Mouse (Mus musculus): ENCODE measurements around the gene Tdrd3. TPM values are rescaled to one million over a fixed set of nuclear protein-coding genes. Genes with fewer than 3 reads are reported as not detected.

Gene Tdrd3
- 10 to 100 TPM; 25.6 to 26.9 TPM for total RNA-seq (2021)
- long read RNA-seq, experiment 1, full-length matches to known transcripts: 4 of 12 reads
- long read RNA-seq, experiment 1, partial matches to known transcripts: 0 of 12 reads
- long read RNA-seq, experiment 1, other reads (novel, unspliced or antisense): 8 of 12 reads
- long read RNA-seq, experiment 2, transcript Tdrd3-202 (14 exons, 2,657 nt): major isoform, 8 of 19 reads
- long read RNA-seq, experiment 2, partial matches to known transcripts: 0 of 19 reads
- long read RNA-seq, experiment 2, other reads (novel, unspliced or antisense): 10 of 19 reads

DNA sequence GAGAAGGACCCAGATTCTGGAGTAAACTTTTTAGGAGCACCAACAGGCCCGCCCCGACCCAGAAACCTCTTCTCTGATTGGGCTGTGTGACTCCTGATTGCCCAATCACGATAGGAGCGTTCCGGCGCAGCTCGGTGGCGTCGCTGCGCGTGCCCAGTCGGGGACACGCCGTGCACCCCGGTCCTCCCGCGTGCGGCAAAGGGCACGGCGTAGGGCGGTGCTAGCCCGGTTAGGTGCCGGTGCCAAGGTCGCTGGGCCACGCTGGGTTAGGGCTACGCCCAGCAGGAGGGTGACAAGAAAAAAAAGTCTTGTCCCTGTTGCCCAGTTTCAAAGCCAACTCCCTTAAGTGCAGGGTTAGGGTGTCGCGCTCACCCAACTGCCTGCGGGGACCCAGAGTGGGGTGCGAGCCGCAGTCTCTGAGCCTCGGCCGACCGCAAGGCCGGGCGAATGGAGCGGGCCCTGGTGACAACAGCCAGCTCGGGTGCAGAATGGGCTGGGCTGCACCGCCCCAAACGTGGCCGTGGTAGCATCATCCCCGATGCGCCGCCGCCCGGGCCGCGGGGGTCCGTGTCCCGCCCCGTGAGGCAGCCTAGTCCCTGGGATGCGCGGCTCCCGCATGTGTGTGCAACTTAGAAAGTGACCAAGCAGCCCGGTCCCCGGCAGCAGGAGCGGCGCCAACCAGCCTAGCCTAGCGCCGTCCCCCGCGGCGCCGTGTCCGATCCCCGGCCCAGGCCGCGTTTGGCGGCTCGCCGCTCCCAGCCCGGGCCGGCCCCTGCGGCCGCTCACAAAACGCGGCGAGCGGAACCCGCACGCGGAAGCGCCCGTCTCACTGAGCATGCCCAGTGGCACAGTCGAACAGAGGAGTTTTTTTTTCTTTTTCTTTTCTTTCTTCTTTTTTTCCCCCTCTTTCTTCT is at the start of gene Tdrd3:
Tdrd3 (plus strand) TSS at position 832 of the 914 bp plus-strand sequence.
- peak within 1 kb of the TSS; percentile 81 for H3K4me3 ChIP-seq
- H3K27ac ChIP-seq: peak within 1 kb of the TSS; percentile 99
- no peak; the same call in none of the 2 replicates for TF ChIP-seq CTCF (conservative IDR thresholded peaks at IDR 0.05)
- DNase-seq (ENCODE audit: low spot score in 2 of 2): peak; percentile 94 to 95

DNA sequence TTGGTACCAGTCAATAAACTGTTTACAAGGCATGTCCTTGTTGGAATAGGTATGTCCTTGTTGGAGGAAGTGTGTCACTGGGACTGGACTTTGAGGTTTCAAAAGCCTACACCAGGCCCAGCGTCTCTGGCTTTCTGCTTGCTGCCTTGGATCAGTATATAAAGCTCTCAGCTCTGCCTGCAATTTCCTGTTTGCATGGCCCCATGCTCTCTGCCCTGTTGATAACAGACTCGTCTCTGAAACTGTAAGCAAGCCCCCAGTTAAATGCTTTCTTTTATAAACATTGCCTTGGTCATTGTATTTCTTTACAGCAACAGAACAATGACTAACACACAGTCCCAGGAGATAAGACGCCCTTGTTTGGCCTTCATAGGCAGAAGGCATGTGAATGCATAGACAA is 49.3 kb upstream of the Tdrd3 start:
- TF ChIP-seq CTCF (conservative IDR thresholded peaks at IDR 0.05): no peak
- H3K4me3 ChIP-seq: no peak overlapping the region
- H3K27ac ChIP-seq: no peak overlapping the region
- no peak for DNase-seq (ENCODE audit: low spot score in 2 of 2)

DNA sequence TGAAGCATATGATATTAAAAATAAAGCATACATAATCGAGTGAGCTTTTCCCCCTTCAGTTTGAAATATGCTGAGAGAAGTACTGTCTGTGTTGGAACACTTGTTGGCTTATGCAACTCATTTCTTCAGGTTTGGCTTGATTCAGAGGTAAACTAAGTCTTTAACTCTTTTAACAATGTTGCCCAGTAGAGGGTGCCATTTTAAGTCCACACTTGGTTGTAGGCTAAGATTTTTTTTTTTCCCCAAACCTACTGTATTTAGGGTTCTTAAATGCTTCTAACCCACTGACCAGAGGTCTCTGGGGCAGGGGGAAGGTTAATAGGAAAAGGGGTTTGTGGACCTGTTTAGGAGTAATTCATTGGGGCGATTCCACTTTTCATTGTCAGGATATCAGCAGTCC is 33.4 kb upstream of the Tdrd3 start:
- no peak overlapping the region for H3K27ac ChIP-seq
- H3K4me3 ChIP-seq: no peak overlapping the region
- no peak for DNase-seq (ENCODE audit: low spot score in 2 of 2)
- peak; percentile 51 for TF ChIP-seq CTCF (conservative IDR thresholded peaks at IDR 0.05)

GRCm38 (mm10) chr14:87384288-87385268 is 31.9 kb upstream of the Tdrd3 start:
- no peak for DNase-seq (ENCODE audit: low spot score in 2 of 2)
- Histone ChIP-seq H3K27ac (no peak overlapping the region), H3K4me3 (no peak overlapping the region)
- TF ChIP-seq CTCF (conservative IDR thresholded peaks at IDR 0.05): no peak

DNA sequence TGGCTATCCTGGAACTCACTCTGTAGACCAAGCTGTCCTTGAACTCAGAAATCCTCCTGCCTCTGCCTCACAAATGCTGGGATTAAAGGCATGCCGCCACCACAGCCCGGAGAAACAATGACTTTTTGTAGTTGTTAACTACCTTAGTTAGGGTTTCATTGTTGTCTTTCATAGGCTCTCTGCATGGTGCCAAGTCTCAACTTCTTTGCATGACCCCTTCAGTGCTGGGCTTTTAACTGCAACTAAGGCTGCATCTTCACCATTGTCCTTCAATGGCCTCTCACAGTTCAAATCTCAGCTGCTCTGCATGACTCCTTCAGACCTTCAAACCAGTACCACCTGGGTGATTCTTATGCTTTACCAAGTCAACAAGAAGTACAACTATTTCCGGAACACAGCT is 23.3 kb upstream of the Tdrd3 start:
- H3K27ac ChIP-seq: no peak overlapping the region
- no peak for TF ChIP-seq CTCF (conservative IDR thresholded peaks at IDR 0.05)
- no peak for DNase-seq (ENCODE audit: low spot score in 2 of 2)
- no peak overlapping the region for H3K4me3 ChIP-seq

- no peak for DNase-seq (ENCODE audit: low spot score in 2 of 2)
- no peak for TF ChIP-seq CTCF (conservative IDR thresholded peaks at IDR 0.05)
- Histone ChIP-seq H3K4me3 (no peak overlapping the region), H3K27ac (no peak overlapping the region)
Observed at GRCm38 (mm10) chr14:87396643-87397042, 19.8 kb upstream of the Tdrd3 start.

DNA sequence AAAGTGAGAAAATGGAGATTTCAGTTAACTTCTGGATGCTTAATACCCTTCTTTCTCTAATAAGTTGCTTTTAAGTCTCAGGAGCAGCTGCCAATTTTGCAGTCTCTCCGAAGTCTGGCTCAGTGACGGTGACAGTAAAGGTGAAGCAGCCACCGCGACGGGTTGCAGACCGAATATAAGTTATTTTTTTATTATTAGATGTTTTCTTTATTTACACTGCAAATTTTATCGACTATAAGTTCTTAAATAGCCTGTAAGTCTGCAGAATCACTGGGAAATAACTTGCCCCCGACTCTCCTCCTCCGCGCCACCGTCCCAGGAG is 992 bp upstream of the Tdrd3 start:
- H3K27ac ChIP-seq: peak overlapping the region; percentile 99
- no peak for TF ChIP-seq CTCF (conservative IDR thresholded peaks at IDR 0.05)
- no peak for DNase-seq (ENCODE audit: low spot score in 2 of 2)
- peak overlapping the region; percentile 81 for H3K4me3 ChIP-seq

DNA sequence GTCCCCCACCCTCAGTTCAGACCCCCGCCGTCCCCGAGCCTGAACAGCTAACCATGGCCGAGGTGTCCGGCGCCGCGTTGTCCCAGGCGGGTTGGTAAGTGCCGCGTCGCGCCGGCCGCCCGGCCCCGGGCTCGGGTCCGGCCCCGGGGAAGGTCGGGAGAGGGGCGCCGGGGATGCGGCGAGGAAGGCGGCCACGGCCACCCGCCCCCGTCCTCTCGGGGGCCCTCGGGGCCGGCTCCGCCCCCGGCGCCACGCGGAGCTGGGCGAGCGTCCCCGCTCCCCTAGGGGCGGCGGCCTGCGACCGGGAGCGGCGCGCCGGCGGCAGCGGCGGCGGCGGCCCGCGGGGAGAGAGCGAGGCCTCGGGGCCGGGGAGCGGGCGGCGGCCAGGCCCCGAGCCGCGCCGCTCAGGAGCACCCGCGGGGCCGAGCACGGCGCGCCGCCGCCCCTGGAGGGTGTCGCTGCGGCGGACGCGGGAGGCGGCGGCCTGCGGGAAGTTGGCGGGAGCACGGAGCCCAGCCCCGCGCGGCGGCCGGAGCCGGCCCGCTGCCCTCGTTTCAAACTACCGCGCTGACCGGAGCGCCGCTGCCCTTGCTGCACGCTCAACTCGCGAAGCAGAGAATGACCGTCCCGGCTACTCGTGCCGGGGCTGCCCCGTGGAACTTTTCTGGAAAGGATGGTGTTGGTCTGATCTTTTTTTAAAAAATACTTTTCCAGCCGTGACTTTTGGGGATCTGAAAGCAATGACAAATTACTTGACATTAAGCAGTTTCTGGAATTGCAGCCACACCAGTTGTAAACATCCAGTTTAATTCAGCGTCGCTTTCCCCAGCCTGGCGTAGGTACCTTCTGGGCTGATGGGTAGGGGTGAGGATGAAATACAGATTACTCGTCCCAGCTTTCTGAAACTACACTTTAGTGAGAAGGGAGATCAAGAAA is 584 bp downstream of the Tdrd3 start:
- H3K27ac ChIP-seq: peak overlapping the region; percentile 99
- TF ChIP-seq CTCF (conservative IDR thresholded peaks at IDR 0.05): no peak; the same call in 1 of the 2 replicates
- H3K4me3 ChIP-seq: peak overlapping the region; percentile 81
- DNase-seq (ENCODE audit: low spot score in 2 of 2): peak; percentile 5 to 23

- DNase-seq (ENCODE audit: low spot score in 2 of 2): no peak
- peak overlapping the region; percentile 77 for H3K4me3 ChIP-seq
- H3K27ac ChIP-seq: peak overlapping the region; percentile 89
- no peak for TF ChIP-seq CTCF (conservative IDR thresholded peaks at IDR 0.05)
Observed at GRCm38 (mm10) chr14:87417691-87418070, 1.2 kb downstream of the Tdrd3 start.

DNA sequence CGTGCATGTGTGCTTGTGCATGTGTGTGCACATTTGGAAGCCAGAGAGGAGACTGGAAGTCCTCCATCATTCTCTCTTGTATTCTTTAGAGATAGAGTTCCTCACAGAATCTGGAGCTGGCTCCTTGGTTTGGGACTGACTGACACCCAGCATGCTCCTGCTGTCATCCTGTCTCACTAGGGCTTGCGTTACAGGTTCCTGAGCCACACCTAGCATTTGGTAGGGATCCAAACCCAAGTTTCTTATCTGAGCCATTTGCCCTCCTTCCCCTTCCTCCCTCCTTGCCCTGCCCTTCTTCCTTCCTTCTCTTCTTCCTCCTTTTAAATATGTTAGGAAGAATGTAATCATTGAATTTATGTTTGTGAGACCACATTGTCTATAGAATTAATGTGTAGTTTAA is 3.3 kb downstream of the Tdrd3 start:
- no peak for TF ChIP-seq CTCF (conservative IDR thresholded peaks at IDR 0.05)
- H3K27ac ChIP-seq: no peak overlapping the region
- H3K4me3 ChIP-seq: no peak overlapping the region
- DNase-seq (ENCODE audit: low spot score in 2 of 2): no peak

DNA sequence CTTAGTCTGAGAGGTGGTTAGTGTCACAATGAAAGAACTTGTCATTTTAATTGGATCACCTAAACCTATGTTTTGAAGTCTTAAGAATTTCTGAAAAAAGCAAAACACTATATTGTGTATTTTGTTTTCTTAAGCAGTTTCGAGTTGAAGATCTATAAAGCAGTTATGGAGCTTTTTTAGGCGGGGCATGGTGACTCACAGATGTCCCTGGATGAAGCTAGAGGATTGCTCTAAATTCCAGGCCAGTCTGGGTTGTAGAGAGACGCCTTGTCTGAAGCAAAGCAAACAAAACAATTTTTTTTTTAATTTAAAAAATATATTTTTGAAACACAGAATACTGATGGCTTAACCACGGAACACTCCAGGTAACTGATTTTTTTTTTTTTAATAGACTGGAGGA is 4.1 kb downstream of the Tdrd3 start:
- TF ChIP-seq CTCF (conservative IDR thresholded peaks at IDR 0.05): no peak
- no peak for DNase-seq (ENCODE audit: low spot score in 2 of 2)
- Histone ChIP-seq H3K4me3 (no peak overlapping the region), H3K27ac (no peak overlapping the region)

- no peak for TF ChIP-seq CTCF (conservative IDR thresholded peaks at IDR 0.05)
- DNase-seq (ENCODE audit: low spot score in 2 of 2): no peak
- H3K27ac ChIP-seq: no peak overlapping the region
- H3K4me3 ChIP-seq: no peak overlapping the region
Observed at GRCm38 (mm10) chr14:87422432-87422831, 6.0 kb downstream of the Tdrd3 start.
